Mouse (Mus musculus): ENCODE results near the gene Cux1. TPM values are rescaled to one million over a fixed set of nuclear protein-coding genes. Genes with fewer than 3 reads are reported as not detected.
A peak's percentile ranks its signal among the peaks of the same experiment; 100 is the strongest.

Gene Cux1
- polyA plus RNA-seq, 2 experiments = 39.0 to 64.3 TPM

- no peak overlapping the region for H3K4me2 ChIP-seq (replicated peaks; ENCODE audit: low read depth, low read length, severe bottlenecking)
- WGBS = 77% methylated on average over 4 of the region's 4 CpGs
- H3K4me1 ChIP-seq (ENCODE audit: control insufficient read depth, insufficient read depth, low read length) = peaks cover 11% of the 10 kb centered on the region
- H3K9ac ChIP-seq (ENCODE audit: low read depth, low read length, severe bottlenecking) = no peak overlapping the region
- no peak overlapping the region for H3K27ac ChIP-seq (replicated peaks; ENCODE audit: low read depth, low read length)
- H3K4me3 ChIP-seq (replicated peaks; ENCODE audit: low read length) = no peak overlapping the region
- H3K27me3 ChIP-seq (ENCODE audit: control insufficient read depth, insufficient read depth, low read length) = no peaks in the 10 kb centered on the region
- DNase-seq (ENCODE audit: low spot score) (no peak), ATAC-seq (ENCODE audit: low FRiP score, low read depth) (no peak)
- no peaks in the 10 kb centered on the region for H3K9me3 ChIP-seq (ENCODE audit: control insufficient read depth, low read length)
- H3K36me3 ChIP-seq (ENCODE audit: control insufficient read depth, insufficient read depth, low read length) = no peaks in the 10 kb centered on the region
- no peak for TF ChIP-seq POLR2A (IDR thresholded peaks at IDR 0.05; ENCODE audit: borderline replicate concordance, extremely low read depth, insufficient read depth, insufficient read length)
These were observed 110.9 kb downstream of the Cux1 start for GRCm38 (mm10) chr5:136456395-136456794.

GRCm38 (mm10) chr5:136452681-136453080 is 114.6 kb downstream of the Cux1 start:
- Histone ChIP-seq H3K4me2 (replicated peaks; ENCODE audit: low read depth, low read length, severe bottlenecking) (no peak overlapping the region), H3K4me1 (ENCODE audit: control insufficient read depth, insufficient read depth, low read length) (no peaks in the 10 kb centered on the region), H3K36me3 (ENCODE audit: control insufficient read depth, insufficient read depth, low read length) (no peaks in the 10 kb centered on the region), H3K9ac (ENCODE audit: low read depth, low read length, severe bottlenecking) (no peak overlapping the region), H3K4me3 (replicated peaks; ENCODE audit: low read length) (no peak overlapping the region), H3K27ac (replicated peaks; ENCODE audit: low read depth, low read length) (no peak overlapping the region), H3K27me3 (ENCODE audit: control insufficient read depth, insufficient read depth, low read length) (no peaks in the 10 kb centered on the region), H3K9me3 (ENCODE audit: control insufficient read depth, low read length) (no peaks in the 10 kb centered on the region)
- DNase-seq (ENCODE audit: low spot score) (no peak), ATAC-seq (ENCODE audit: low FRiP score, low read depth) (no peak)
- WGBS = 95% methylated on average over 3 of the region's 3 CpGs
- TF ChIP-seq POLR2A (IDR thresholded peaks at IDR 0.05; ENCODE audit: borderline replicate concordance, extremely low read depth, insufficient read depth, insufficient read length) = no peak

DNA sequence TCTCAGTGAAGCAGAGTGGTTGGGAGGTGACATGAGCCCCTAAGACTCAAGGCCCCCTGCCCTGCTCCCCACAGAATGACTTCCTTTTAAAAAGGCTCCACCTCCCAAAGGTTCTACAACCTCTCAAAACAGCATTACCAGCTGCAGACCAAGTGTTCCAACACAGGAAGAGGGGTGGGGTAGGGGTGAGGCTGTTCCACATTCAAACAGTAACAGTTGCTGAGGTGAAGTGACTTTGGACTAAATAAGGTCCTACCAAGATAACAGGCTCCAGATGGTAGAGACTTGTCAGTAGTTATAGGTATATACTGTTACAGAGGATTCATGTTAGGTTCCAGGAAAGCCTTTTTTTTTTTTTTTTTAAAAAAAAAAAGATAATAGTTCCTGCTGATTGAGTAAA is 117.5 kb downstream of the Cux1 start:
- no peaks in the 10 kb centered on the region for H3K36me3 ChIP-seq (ENCODE audit: control insufficient read depth, insufficient read depth, low read length)
- no peak overlapping the region for H3K4me2 ChIP-seq (replicated peaks; ENCODE audit: low read depth, low read length, severe bottlenecking)
- H3K27ac ChIP-seq (replicated peaks; ENCODE audit: low read depth, low read length) = no peak overlapping the region
- ATAC-seq (ENCODE audit: low FRiP score, low read depth) = no peak
- no peaks in the 10 kb centered on the region for H3K4me1 ChIP-seq (ENCODE audit: control insufficient read depth, insufficient read depth, low read length)
- H3K4me3 ChIP-seq (replicated peaks; ENCODE audit: low read length) = no peak overlapping the region
- no peak for DNase-seq (ENCODE audit: low spot score)
- H3K9me3 ChIP-seq (ENCODE audit: control insufficient read depth, low read length) = no peaks in the 10 kb centered on the region
- no peaks in the 10 kb centered on the region for H3K27me3 ChIP-seq (ENCODE audit: control insufficient read depth, insufficient read depth, low read length)
- H3K9ac ChIP-seq (ENCODE audit: low read depth, low read length, severe bottlenecking) = no peak overlapping the region
- TF ChIP-seq POLR2A (IDR thresholded peaks at IDR 0.05; ENCODE audit: borderline replicate concordance, extremely low read depth, insufficient read depth, insufficient read length) = no peak

DNA sequence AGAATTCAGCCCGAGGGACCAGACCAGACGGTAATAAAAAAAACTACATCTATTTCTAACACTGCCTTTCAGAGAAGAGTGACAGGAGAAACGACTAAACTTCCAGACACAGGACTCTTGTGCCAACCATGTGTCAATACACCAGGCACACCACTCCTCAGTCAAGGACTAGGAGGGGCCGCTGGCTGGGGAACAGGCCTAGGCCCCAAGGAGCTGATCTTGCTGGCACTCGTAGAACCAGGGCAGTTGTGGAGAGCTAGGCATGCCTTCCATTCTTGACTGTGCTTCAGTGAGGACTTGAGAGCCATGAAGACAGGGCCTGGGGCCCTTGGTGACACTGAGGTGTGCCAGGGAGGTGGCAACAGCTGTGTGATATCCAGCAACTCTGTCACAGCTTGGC is 121.3 kb downstream of the Cux1 start:
- DNase-seq (ENCODE audit: low spot score) = no peak
- peaks cover 5% of the 10 kb centered on the region; the same call in 1 of the 2 replicates for H3K27me3 ChIP-seq (ENCODE audit: control insufficient read depth, insufficient read depth, low read length)
- no peak for TF ChIP-seq POLR2A (IDR thresholded peaks at IDR 0.05; ENCODE audit: borderline replicate concordance, extremely low read depth, insufficient read depth, insufficient read length)
- H3K27ac ChIP-seq (replicated peaks; ENCODE audit: low read depth, low read length) = no peak overlapping the region
- H3K9me3 ChIP-seq (ENCODE audit: control insufficient read depth, low read length) = no peaks in the 10 kb centered on the region
- H3K4me3 ChIP-seq (replicated peaks; ENCODE audit: low read length) = no peak overlapping the region
- H3K9ac ChIP-seq (ENCODE audit: low read depth, low read length, severe bottlenecking) = no peak overlapping the region
- no peak for ATAC-seq (ENCODE audit: low FRiP score, low read depth)
- peaks cover 5% of the 10 kb centered on the region; the same call in 1 of the 2 replicates for H3K4me1 ChIP-seq (ENCODE audit: control insufficient read depth, insufficient read depth, low read length)
- no peak overlapping the region for H3K4me2 ChIP-seq (replicated peaks; ENCODE audit: low read depth, low read length, severe bottlenecking)
- WGBS = 62% methylated on average over 5 of the region's 5 CpGs
- H3K36me3 ChIP-seq (ENCODE audit: control insufficient read depth, insufficient read depth, low read length) = no peaks in the 10 kb centered on the region

- Histone ChIP-seq H3K9ac (ENCODE audit: low read depth, low read length, severe bottlenecking) (no peak overlapping the region), H3K4me3 (replicated peaks; ENCODE audit: low read length) (no peak overlapping the region), H3K27ac (replicated peaks; ENCODE audit: low read depth, low read length) (0 out of 2 replicates have a peak overlapping the region, but pooled peaks have one; percentile 5), H3K4me1 (ENCODE audit: control insufficient read depth, insufficient read depth, low read length) (peaks cover 8% of the 10 kb centered on the region), H3K9me3 (ENCODE audit: control insufficient read depth, low read length) (no peaks in the 10 kb centered on the region), H3K4me2 (replicated peaks; ENCODE audit: low read depth, low read length, severe bottlenecking) (no peak overlapping the region), H3K36me3 (ENCODE audit: control insufficient read depth, insufficient read depth, low read length) (no peaks in the 10 kb centered on the region), H3K27me3 (ENCODE audit: control insufficient read depth, insufficient read depth, low read length) (peaks cover 8% of the 10 kb centered on the region; the same call in 1 of the 2 replicates)
- ATAC-seq (ENCODE audit: low FRiP score, low read depth) (no peak), DNase-seq (ENCODE audit: low spot score) (no peak)
- no peak for TF ChIP-seq POLR2A (IDR thresholded peaks at IDR 0.05; ENCODE audit: borderline replicate concordance, extremely low read depth, insufficient read depth, insufficient read length)
- WGBS = 66% methylated on average over 11 of the region's 11 CpGs
These were observed 124.8 kb downstream of the Cux1 start for GRCm38 (mm10) chr5:136442238-136443187.
